Mouse (Mus musculus): ENCODE results near the gene Rpl7l1. TPM values are rescaled to one million over a fixed set of nuclear protein-coding genes. Genes with fewer than 3 reads are reported as not detected.

Rpl7l1 gene
- 51.1 and 77.6 TPM in 2 replicates for polyA plus RNA-seq (2012; ENCODE audit: insufficient read depth, insufficient read length, missing spikeins)

DNA sequence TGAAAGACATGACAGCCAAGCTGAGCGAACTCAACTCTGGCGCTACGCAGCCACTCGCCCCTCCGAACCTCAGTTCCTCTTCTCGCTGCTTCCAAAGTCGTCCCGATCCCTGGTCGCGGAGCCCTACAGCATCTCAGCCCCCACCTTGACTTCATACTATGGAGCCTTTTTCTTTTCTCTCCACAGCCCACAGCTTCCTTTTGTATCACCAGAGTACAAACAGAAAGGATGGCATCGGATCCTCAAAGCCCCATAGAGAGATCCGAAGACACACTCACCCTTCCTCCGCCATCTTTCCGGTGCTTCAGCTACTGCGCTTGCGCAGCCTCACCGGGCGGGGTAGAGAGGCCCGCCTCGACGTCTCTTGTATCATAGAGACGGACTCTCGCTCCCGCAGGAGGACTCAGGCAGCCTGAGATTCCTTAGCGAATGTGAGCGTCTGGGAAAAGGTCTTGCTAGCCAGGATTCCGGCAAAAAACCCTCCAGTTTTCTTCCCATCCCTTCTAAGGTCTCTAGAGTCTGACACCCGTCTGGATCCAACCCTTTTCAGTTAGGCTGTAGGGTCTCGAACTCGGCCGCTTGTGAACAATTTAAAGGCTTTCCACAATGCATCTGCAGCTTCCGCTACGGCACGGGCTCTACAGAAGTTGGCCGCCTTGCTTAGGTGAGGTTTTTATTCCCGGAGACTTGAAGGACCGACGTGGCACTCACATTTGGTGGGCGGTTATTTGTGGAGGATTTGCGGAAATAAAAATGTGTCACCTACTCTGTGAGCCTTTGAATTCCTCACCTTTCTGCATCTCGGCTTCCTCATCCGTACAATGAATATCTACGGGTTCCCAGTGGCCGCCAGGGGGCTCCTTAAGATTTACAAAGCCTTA, at the start of gene Rpl7l1:
Gene Rpl7l1 (minus strand): TSS at position 332 of the 881 bp plus-strand sequence.
- no peaks in the 10 kb centered on the region; the same call in 1 of the 2 replicates for H3K4me1 ChIP-seq (ENCODE audit: control insufficient read depth, insufficient read depth, insufficient read length, low read length)

GRCm38 (mm10) chr17:46829856-46830535, 47.5 kb upstream of the Rpl7l1 start:
- Histone ChIP-seq H3K27ac (replicated peaks; ENCODE audit: low read depth, low read length) (peak overlapping the region; percentile 55), H3K4me1 (ENCODE audit: control insufficient read depth, insufficient read depth, insufficient read length, low read length) (peaks cover 9% of the 10 kb centered on the region; the same call in 1 of the 2 replicates), H3K4me3 (ENCODE audit: insufficient read depth, low read depth, low read length) (no peak overlapping the region)

More for the DNA sequence above, at the start of gene Rpl7l1:
- H3K27ac ChIP-seq (replicated peaks; ENCODE audit: low read depth, low read length): peak within 1 kb of the TSS; percentile 66
- H3K4me3 ChIP-seq (ENCODE audit: insufficient read depth, low read depth, low read length): peak within 1 kb of the TSS; percentile 66

DNA sequence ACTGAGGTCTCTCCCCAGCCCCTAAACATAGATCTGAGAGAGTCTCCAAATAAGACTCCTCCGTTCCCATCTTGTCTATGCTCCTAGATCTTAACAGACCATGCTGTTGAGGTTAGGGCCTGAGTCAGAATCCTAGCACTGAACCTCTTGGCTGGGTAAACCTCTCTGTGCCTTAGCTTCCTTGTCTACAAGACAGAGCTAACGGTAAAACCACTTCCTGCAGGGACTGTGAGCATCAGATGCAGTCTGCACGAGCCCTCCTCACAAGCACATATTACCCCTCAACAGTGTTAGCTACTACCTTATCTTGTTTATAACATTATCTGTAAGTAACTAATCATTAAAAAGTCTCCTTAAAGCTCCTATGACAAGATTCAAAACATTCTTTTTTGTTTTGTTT, 46.5 kb upstream of the Rpl7l1 start:
- Histone ChIP-seq H3K4me1 (ENCODE audit: control insufficient read depth, insufficient read depth, insufficient read length, low read length) (peaks cover 9% of the 10 kb centered on the region; the same call in 1 of the 2 replicates), H3K27ac (replicated peaks; ENCODE audit: low read depth, low read length) (no peak overlapping the region)

DNA sequence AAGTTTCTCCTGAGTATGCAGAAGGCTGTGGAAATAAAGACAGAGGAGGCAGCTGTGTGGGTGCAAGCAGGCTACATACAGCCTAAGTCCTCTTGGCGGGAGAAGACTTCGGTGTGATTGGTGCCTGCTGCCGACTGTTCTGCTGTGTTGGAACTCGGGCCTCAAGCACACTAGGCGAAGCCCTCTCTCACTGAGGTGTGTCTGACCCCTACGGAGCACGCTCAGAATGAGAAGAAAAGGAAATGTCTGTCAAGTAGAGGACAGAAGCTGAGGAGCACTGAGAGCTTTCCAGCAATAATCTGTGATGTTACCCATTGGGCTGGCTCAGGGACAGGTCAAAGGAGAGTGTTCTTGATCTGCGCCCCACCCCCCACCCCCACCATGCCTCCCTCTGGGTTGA, 40.6 kb upstream of the Rpl7l1 start:
- H3K4me1 ChIP-seq (ENCODE audit: control insufficient read depth, insufficient read depth, insufficient read length, low read length): no peaks in the 10 kb centered on the region; the same call in 1 of the 2 replicates

More for the DNA sequence above, 46.5 kb upstream of the Rpl7l1 start:
- H3K4me3 ChIP-seq (ENCODE audit: insufficient read depth, low read depth, low read length): no peak overlapping the region

DNA sequence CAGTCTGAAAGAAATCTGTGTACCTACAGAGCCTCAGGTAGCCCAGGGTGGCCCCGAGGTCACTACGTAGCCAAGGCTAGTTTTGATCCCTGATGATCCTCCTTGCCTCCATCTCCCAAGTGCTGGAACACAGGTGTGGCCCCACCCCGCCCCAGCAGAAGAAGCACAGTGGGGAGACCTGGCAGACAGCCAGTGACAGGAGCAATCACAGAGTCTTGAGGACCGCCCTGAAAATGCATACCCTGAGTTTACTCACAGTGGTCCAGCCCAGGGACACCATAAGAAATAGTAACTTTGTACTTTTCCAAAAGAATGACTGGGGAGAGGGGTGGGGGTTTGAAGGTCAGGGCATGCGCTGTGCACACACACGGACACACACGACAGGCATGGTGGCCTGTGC, 38.2 kb upstream of the Rpl7l1 start:
- no peaks in the 10 kb centered on the region for H3K4me1 ChIP-seq (ENCODE audit: control insufficient read depth, insufficient read depth, insufficient read length, low read length)
- no peak overlapping the region for H3K27ac ChIP-seq (replicated peaks; ENCODE audit: low read depth, low read length)
- H3K4me3 ChIP-seq (ENCODE audit: insufficient read depth, low read depth, low read length): no peak overlapping the region

More for the DNA sequence above, 40.6 kb upstream of the Rpl7l1 start:
- no peak overlapping the region for H3K4me3 ChIP-seq (ENCODE audit: insufficient read depth, low read depth, low read length)
- no peak overlapping the region for H3K27ac ChIP-seq (replicated peaks; ENCODE audit: low read depth, low read length)

GRCm38 (mm10) chr17:46817734-46818158, 35.3 kb upstream of the Rpl7l1 start:
- H3K27ac ChIP-seq (replicated peaks; ENCODE audit: low read depth, low read length): no peak overlapping the region
- no peaks in the 10 kb centered on the region for H3K4me1 ChIP-seq (ENCODE audit: control insufficient read depth, insufficient read depth, insufficient read length, low read length)
- no peak overlapping the region for H3K4me3 ChIP-seq (ENCODE audit: insufficient read depth, low read depth, low read length)

GRCm38 (mm10) chr17:46816306-46816705, 33.8 kb upstream of the Rpl7l1 start:
- H3K4me3 ChIP-seq (ENCODE audit: insufficient read depth, low read depth, low read length): no peak overlapping the region
- no peak overlapping the region for H3K27ac ChIP-seq (replicated peaks; ENCODE audit: low read depth, low read length)
- H3K4me1 ChIP-seq (ENCODE audit: control insufficient read depth, insufficient read depth, insufficient read length, low read length): no peaks in the 10 kb centered on the region

DNA sequence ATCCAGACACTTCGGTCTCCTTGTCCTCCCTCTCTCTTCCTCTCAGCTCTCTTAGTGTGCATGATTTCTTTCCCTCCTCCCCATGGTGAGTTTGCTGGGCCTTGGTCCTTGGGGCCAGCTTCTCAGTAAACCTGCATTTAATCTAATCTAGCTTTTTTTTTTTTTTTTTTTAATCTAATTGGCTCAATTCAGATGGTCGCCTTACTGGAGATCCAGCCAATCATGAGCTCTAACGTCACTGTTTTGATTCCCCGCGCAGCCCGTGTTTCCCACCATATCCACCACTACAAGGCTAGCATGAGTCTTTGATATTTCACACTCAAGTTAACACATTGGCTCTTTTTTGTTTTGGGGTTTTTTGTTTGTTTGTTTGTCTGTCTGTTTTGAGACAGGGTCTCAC, 32.0 kb upstream of the Rpl7l1 start:
- Histone ChIP-seq H3K27ac (replicated peaks; ENCODE audit: low read depth, low read length) (no peak overlapping the region), H3K4me1 (ENCODE audit: control insufficient read depth, insufficient read depth, insufficient read length, low read length) (no peaks in the 10 kb centered on the region), H3K4me3 (ENCODE audit: insufficient read depth, low read depth, low read length) (no peak overlapping the region)

DNA sequence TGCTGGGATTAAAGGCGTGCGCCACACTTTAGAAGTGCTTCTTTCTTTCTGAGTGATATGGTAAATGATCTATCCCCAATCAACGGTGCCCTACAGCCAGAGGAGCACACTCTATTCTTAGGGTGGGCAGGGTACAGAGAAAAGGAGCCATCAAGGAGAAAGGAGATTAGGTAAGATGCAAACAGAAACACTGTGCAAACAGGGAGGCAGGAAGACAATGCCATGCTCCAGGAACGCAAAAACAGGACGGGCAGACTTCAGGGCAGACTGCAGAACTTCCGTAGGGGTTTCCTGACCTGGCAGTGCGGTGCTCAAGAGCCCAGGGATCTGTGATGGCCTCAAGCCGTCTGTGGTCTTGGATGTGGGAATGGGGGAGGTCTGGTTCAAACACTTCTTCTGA, 31.2 kb upstream of the Rpl7l1 start:
- Histone ChIP-seq H3K4me1 (ENCODE audit: control insufficient read depth, insufficient read depth, insufficient read length, low read length) (no peaks in the 10 kb centered on the region), H3K4me3 (ENCODE audit: insufficient read depth, low read depth, low read length) (no peak overlapping the region), H3K27ac (replicated peaks; ENCODE audit: low read depth, low read length) (no peak overlapping the region)

GRCm38 (mm10) chr17:46812442-46812841, 30.0 kb upstream of the Rpl7l1 start:
- H3K4me1 ChIP-seq (ENCODE audit: control insufficient read depth, insufficient read depth, insufficient read length, low read length): peaks cover 4% of the 10 kb centered on the region; the same call in 1 of the 2 replicates
- H3K4me3 ChIP-seq (ENCODE audit: insufficient read depth, low read depth, low read length): no peak overlapping the region
- H3K27ac ChIP-seq (replicated peaks; ENCODE audit: low read depth, low read length): no peak overlapping the region

GRCm38 (mm10) chr17:46810672-46811071, 28.2 kb upstream of the Rpl7l1 start:
- Histone ChIP-seq H3K27ac (replicated peaks; ENCODE audit: low read depth, low read length) (no peak overlapping the region), H3K4me1 (ENCODE audit: control insufficient read depth, insufficient read depth, insufficient read length, low read length) (peaks cover 4% of the 10 kb centered on the region; the same call in 1 of the 2 replicates), H3K4me3 (ENCODE audit: insufficient read depth, low read depth, low read length) (no peak overlapping the region)

DNA sequence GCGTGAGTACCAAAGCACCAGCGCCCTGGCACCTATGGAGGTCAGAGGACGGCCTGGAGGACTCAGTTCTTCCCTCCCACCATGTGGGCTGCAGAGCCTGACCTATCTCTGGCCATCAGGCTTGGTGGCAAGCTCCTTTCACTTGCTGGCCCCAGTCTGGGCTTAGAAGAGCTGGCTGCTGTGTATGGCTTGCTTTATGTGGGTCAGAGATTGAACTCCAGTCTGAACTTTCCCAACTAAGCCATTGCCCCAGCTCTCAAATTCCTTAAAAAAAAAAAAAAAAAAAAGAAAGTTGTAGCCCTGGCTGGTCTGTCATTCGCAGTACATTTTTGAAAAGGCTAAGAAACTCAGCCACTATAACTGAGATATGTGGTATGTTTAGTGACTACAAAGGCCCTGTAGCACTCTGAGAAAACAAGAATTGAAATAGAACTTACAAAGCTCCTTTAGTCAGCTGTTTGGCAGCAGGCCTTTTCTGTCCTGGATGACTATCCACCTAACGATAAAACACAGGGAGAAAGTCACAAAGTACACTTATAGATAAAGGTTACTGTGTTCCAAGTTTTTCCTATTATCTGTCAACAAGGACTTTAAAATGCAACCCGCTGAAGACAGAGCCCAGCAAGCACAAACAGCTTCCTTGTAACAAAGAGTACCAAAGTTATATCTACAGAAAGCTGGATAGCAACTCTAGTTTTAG, 26.8 kb upstream of the Rpl7l1 start:
- Histone ChIP-seq H3K4me3 (ENCODE audit: insufficient read depth, low read depth, low read length) (no peak overlapping the region), H3K4me1 (ENCODE audit: control insufficient read depth, insufficient read depth, insufficient read length, low read length) (peaks cover 4% of the 10 kb centered on the region; the same call in 1 of the 2 replicates), H3K27ac (replicated peaks; ENCODE audit: low read depth, low read length) (peak overlapping the region; percentile 72; the same call in 1 of the 2 replicates)

- H3K4me3 ChIP-seq (ENCODE audit: insufficient read depth, low read depth, low read length): no peak overlapping the region
- peaks cover 4% of the 10 kb centered on the region; the same call in 1 of the 2 replicates for H3K4me1 ChIP-seq (ENCODE audit: control insufficient read depth, insufficient read depth, insufficient read length, low read length)
- H3K27ac ChIP-seq (replicated peaks; ENCODE audit: low read depth, low read length): peak overlapping the region; percentile 69
These were observed 25.9 kb upstream of the Rpl7l1 start for GRCm38 (mm10) chr17:46808376-46808775.

DNA sequence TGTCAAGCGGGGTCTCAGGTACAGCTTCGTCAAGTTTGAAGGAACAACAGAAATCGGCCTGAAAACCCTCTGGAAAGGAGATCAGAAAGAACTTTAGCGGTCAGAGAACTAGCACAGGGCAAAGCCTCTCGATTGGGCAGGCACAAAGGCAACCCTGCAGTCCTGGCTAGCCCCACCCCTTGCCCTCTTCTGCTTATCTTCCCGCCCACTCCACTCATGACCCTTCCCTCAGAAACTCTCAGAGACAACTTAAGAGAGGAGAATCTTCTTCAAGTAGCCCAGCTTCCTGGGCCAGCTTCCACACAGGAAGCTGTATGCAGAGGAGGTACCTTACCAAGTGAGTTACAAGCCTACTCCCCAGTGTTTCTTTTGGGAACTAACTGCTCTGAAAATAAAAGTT, 19.3 kb upstream of the Rpl7l1 start:
- H3K27ac ChIP-seq (replicated peaks; ENCODE audit: low read depth, low read length): peak overlapping the region; percentile 18; the same call in 1 of the 2 replicates
- no peak overlapping the region for H3K4me3 ChIP-seq (ENCODE audit: insufficient read depth, low read depth, low read length)
- peaks cover 7% of the 10 kb centered on the region; the same call in 1 of the 2 replicates for H3K4me1 ChIP-seq (ENCODE audit: control insufficient read depth, insufficient read depth, insufficient read length, low read length)

GRCm38 (mm10) chr17:46799680-46800079, 17.2 kb upstream of the Rpl7l1 start:
- Histone ChIP-seq H3K4me3 (ENCODE audit: insufficient read depth, low read depth, low read length) (no peak overlapping the region), H3K4me1 (ENCODE audit: control insufficient read depth, insufficient read depth, insufficient read length, low read length) (peaks cover 12% of the 10 kb centered on the region; the same call in 1 of the 2 replicates), H3K27ac (replicated peaks; ENCODE audit: low read depth, low read length) (no peak overlapping the region)

Measured in brown adipose tissue, adult 24 weeks (tissue).